Comparison of ENCODE assay signal across 11 mouse cellular contexts in genomic region chr4:141591547-141591946, GRCm38 (mm10). TPM values are rescaled to one million over a fixed set of nuclear protein-coding genes. Genes with fewer than 3 reads are reported as not detected.
DNase-seq lines count a peak whose midpoint lies in the region; ATAC-seq and TF ChIP-seq lines count a peak whose summit lies in the region.
"Had no signal": no experiment of that assay in that cellular context is flagged by ENCODE, and none has a peak within 500 bp of the region (broad histone marks: within the 10 kb centered on the region; RNA-seq: fewer than 3 reads in every experiment).

No protein-coding gene starts in this region.

- no peaks in the 10 kb centered on the region for H3K9me3 ChIP-seq in liver, postnatal 0 days (ENCODE audit: low read length)
- H3K9me3 ChIP-seq: embryonic facial prominence, embryonic 12.5 days; limb, embryonic 15.5 days; stomach, embryonic 15.5 days had no signal

- H3K9ac ChIP-seq in liver, postnatal 0 days (replicated peaks) = no peak overlapping the region
- H3K9ac ChIP-seq: embryonic facial prominence, embryonic 12.5 days; limb, embryonic 15.5 days; stomach, embryonic 15.5 days had no signal

- TF ChIP-seq EP300 in liver, postnatal 0 days (IDR thresholded peaks at IDR 0.05; ENCODE audit: low read depth) = no peak

- no peaks in the 10 kb centered on the region for H3K4me1 ChIP-seq in liver, postnatal 0 days (ENCODE audit: insufficient read depth)
- H3K4me1 ChIP-seq: embryonic facial prominence, embryonic 12.5 days; limb, embryonic 15.5 days had no signal

- H3K4me2 ChIP-seq in liver, postnatal 0 days (ENCODE audit: low read depth, low read length) = no peak overlapping the region
- H3K4me2 ChIP-seq: embryonic facial prominence, embryonic 12.5 days; limb, embryonic 15.5 days; stomach, embryonic 15.5 days had no signal

- no peak overlapping the region for H3ac ChIP-seq in C2C12 (ENCODE audit: control insufficient read depth, insufficient read length, low read depth)

- no peak overlapping the region for H3K27ac ChIP-seq in liver, postnatal 0 days (ENCODE audit: low read depth)
- H3K27ac ChIP-seq: embryonic facial prominence, embryonic 12.5 days; limb, embryonic 15.5 days; stomach, embryonic 15.5 days had no signal

- H3K27me3 ChIP-seq in C2C12 (ENCODE audit: control insufficient read depth, insufficient read depth, insufficient read length) = no peaks in the 10 kb centered on the region
- no peaks in the 10 kb centered on the region for H3K27me3 ChIP-seq in liver, postnatal 0 days (ENCODE audit: insufficient read depth, low read length)
- H3K27me3 ChIP-seq: embryonic facial prominence, embryonic 12.5 days; limb, embryonic 15.5 days; stomach, embryonic 15.5 days had no signal

- peaks cover 8% of the 10 kb centered on the region for H3K79me3 ChIP-seq in C2C12 (ENCODE audit: low read depth)

- peaks cover 18% of the 10 kb centered on the region for H3K79me2 ChIP-seq in C2C12 (ENCODE audit: control insufficient read depth, insufficient read depth)

- H3K4me3 ChIP-seq in C2C12 (ENCODE audit: insufficient read depth, poor library complexity, severe bottlenecking) = no peak overlapping the region
- no peak overlapping the region for H3K4me3 ChIP-seq in liver, postnatal 0 days (ENCODE audit: low read depth, low read length)
- H3K4me3 ChIP-seq: embryonic facial prominence, embryonic 12.5 days; limb, embryonic 15.5 days; stomach, embryonic 15.5 days had no signal

- TF ChIP-seq CTCF in C2C12 (IDR thresholded peaks at IDR 0.05; ENCODE audit: control insufficient read depth, insufficient read depth, insufficient read length) = peak; percentile 33
- TF ChIP-seq CTCF in liver, postnatal 0 days (IDR thresholded peaks at IDR 0.05; ENCODE audit: low read depth) = peak; percentile 85

- WGBS in liver, postnatal 0 days (ENCODE audit: insufficient replicate concordance) = 23% methylated on average over 3 of the region's 3 CpGs

- no peak for ATAC-seq in liver, postnatal 0 days

- peaks cover 63% of the 10 kb centered on the region for H3K36me3 ChIP-seq in C2C12 (ENCODE audit: control insufficient read depth, insufficient read depth)
- H3K36me3 ChIP-seq in liver, postnatal 0 days (replicated peaks; ENCODE audit: insufficient read depth, low read length) = no peaks in the 10 kb centered on the region

- peak; percentile 62 for DNase-seq in heart, postnatal 4 days
- no peak for DNase-seq in heart, postnatal 25 days (ENCODE audit: low spot score)
- DNase-seq in ZHBTc4 (ENCODE audit: low read depth, low spot score) (peak; percentile 88), adipocyte (ENCODE audit: low spot score) (no peak)
- DNase-seq in liver, postnatal 0 days = peak; percentile 66
- peak; percentile 48 for DNase-seq in thymus, postnatal 25 days
- no peak for DNase-seq in left cerebral cortex, postnatal 25 days (ENCODE audit: low spot score in 2 of 2)

- intact Hi-C loops in heart, postnatal 25 days (cut with DNase I) = no loop called here
- intact Hi-C loops in left cerebral cortex, postnatal 25 days (cut with DNase I) = no loop called here

TF ChIP-seq in C2C12, 6 proteins besides CTCF, POLR2A, EP300 and RAD21:
- TF ChIP-seq CEBPB (IDR thresholded peaks at IDR 0.05; ENCODE audit: low read depth) (no peak), MYOD1 (IDR thresholded peaks at IDR 0.05; ENCODE audit: control insufficient read depth, insufficient read length, low read depth) (no peak), FOSL1 (IDR thresholded peaks at IDR 0.05; ENCODE audit: insufficient read depth, low read length, poor library complexity, severe bottlenecking) (no peak), MYOG (IDR thresholded peaks at IDR 0.05; ENCODE audit: control insufficient read depth, extremely low read depth, insufficient read length) (no peak), USF1 (IDR thresholded peaks at IDR 0.05; ENCODE audit: low read depth) (peak; percentile 38), MAX (IDR thresholded peaks at IDR 0.05) (no peak)

RNA-seq across cellular contexts. Expression of gene Fblim1, which starts 14.3 kb away (rescaled TPM):
- 100 to 1,000 TPM; 122 to 145 TPM for total RNA-seq in heart, postnatal 4 days (2021)
- 100 to 1,000 TPM; 298 to 316 TPM for total RNA-seq in heart, postnatal 25 days (2021)
- polyA plus RNA-seq in C2C12 (2012; fragmentation: generic; extraction: Trizol) = 49.8 TPM
- polyA plus RNA-seq in liver, postnatal 0 days (2015; fragmentation: Nextera tagmentation; extraction: Ambion mirVana) = 1.5 and 1.8 TPM in 2 replicates
- total RNA-seq in left cerebral cortex, postnatal 25 days (2021) = 1 to 10 TPM in 1 of 2 experiments, under 1 TPM in 1; 0.96 to 1.6 TPM

RNA-seq across cellular contexts. Expression of gene Tmem82, which starts 26.9 kb away (rescaled TPM):
- total RNA-seq in heart, postnatal 4 days (2021) = 1 to 10 TPM; 3.1 to 3.2 TPM
- total RNA-seq in heart, postnatal 25 days (2021) = 10 to 100 TPM; 21.2 to 28.9 TPM
- polyA plus RNA-seq in C2C12 (2012; fragmentation: generic; extraction: Trizol) = not detected
- polyA plus RNA-seq in liver, postnatal 0 days (2015; fragmentation: Nextera tagmentation; extraction: Ambion mirVana) = 17.3 and 17.8 TPM in 2 replicates
- under 1 TPM; 0.85 TPM for total RNA-seq in left cerebral cortex, postnatal 25 days (2021)

RNA-seq across cellular contexts. Expression of gene Slc25a34, which starts 32.1 kb away (rescaled TPM):
- 10 to 100 TPM; 32.5 to 33.6 TPM for total RNA-seq in heart, postnatal 4 days (2021)
- total RNA-seq in heart, postnatal 25 days (2021) = 100 to 1,000 TPM; 105 to 117 TPM
- 0.13 TPM for polyA plus RNA-seq in C2C12 (2012; fragmentation: generic; extraction: Trizol)
- polyA plus RNA-seq in liver, postnatal 0 days (2015; fragmentation: Nextera tagmentation; extraction: Ambion mirVana) = 0.40 and 0.76 TPM in 2 replicates
- total RNA-seq in left cerebral cortex, postnatal 25 days (2021) = 1 to 10 TPM; 3.0 to 3.2 TPM
- polyA plus RNA-seq: embryonic facial prominence, embryonic 12.5 days had no signal

RNA-seq across cellular contexts. Expression of gene Spen, which starts 53.1 kb away (rescaled TPM):
- 10 to 100 TPM; 33.7 to 34.9 TPM for total RNA-seq in heart, postnatal 4 days (2021)
- total RNA-seq in heart, postnatal 25 days (2021) = 10 to 100 TPM; 27.3 to 29.7 TPM
- polyA plus RNA-seq in C2C12 (2012; fragmentation: generic; extraction: Trizol) = 12.1 TPM
- polyA plus RNA-seq in liver, postnatal 0 days (2015; fragmentation: Nextera tagmentation; extraction: Ambion mirVana) = 2.3 and 3.0 TPM in 2 replicates
- total RNA-seq in left cerebral cortex, postnatal 25 days (2021) = 10 to 100 TPM; 54.6 to 60.6 TPM

Comparison
In these comparisons a context has a peak if more than half of its experiments do, and no peak if none do; other contexts are left out.
1. DNase-seq: peak in heart, postnatal 4 days (single experiment), ZHBTc4 (single experiment), liver, postnatal 0 days (single experiment) and thymus, postnatal 25 days (single experiment); none in heart, postnatal 25 days (single experiment), left cerebral cortex, postnatal 25 days (0 of 2) and adipocyte (single experiment).
2. RNA of gene Tmem82, which starts 26.9 kb away (total RNA-seq): 21.2 to 28.9 TPM in heart, postnatal 25 days; 3.1 to 3.2 TPM in heart, postnatal 4 days and 0.85 TPM in left cerebral cortex, postnatal 25 days; every median in the first group is over 4 times any median in the second.
3. RNA of gene Fblim1, which starts 14.3 kb away (total RNA-seq): 298 to 316 TPM in heart, postnatal 25 days and 122 to 145 TPM in heart, postnatal 4 days; 0.96 to 1.6 TPM in left cerebral cortex, postnatal 25 days; every median in the first group is over 10 times any median in the second.
4. RNA of gene Slc25a34, which starts 32.1 kb away (total RNA-seq): 105 to 117 TPM in heart, postnatal 25 days and 32.5 to 33.6 TPM in heart, postnatal 4 days; 3.0 to 3.2 TPM in left cerebral cortex, postnatal 25 days; every median in the first group is over 4 times any median in the second.